Mouse (Mus musculus) monocyte, adult 2 months (primary cell): ENCODE data around the gene Naa15.
"Not testable (repeated sequence)": the region's sequence is repeated elsewhere in the genome, so short reads cannot be mapped to it uniquely, and the experiment has no call there.

Source experiments
- DNase-seq, 2 experiments: peaks; one replicate each; pipeline ENCODE4 v3.0.0; 2022; ENCODE audit warnings: low spot score in 2 of 2, low read depth in 1 of 2

The Naa15 gene

DNA sequence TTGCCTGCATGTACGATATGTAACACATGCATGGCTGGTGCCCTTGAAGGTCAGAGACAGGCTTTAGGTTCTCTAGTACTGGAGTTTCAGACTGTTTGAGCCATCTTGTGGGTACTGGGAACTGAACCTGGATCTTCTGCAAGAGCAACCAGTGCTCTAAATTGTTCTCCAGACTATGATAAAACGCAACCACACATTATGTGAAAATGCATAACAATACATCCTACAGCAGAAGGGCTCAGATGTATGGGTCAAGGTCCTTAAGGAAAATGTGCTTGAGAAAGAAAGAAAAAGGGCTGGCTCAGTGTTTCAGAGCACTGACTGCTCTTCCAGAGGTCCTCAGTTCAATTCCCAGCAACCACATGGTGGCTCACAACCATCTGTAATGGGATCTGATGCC, 21.3 kb upstream of the Naa15 start:
- no peak for DNase-seq

DNA sequence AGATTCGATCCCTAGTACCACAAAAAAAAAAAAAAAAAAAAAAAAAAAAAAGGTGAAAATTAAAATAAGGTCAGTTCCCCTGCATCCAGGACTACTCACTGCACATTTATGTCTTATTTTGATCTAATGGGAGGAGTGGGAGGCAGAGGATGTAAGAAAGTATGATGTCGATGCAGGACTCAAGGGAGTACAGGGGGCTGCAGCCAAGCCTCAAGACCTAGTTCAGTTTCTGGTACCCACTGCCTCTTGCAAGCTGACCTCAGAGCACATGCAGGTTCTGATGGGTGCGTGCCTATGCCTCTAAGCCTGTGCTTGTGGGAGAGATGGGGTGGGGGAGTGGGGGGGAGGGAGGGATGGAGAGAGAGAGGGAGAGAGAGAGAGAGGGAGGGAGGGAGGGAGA, 20.1 kb upstream of the Naa15 start:
- DNase-seq = no peak

DNA sequence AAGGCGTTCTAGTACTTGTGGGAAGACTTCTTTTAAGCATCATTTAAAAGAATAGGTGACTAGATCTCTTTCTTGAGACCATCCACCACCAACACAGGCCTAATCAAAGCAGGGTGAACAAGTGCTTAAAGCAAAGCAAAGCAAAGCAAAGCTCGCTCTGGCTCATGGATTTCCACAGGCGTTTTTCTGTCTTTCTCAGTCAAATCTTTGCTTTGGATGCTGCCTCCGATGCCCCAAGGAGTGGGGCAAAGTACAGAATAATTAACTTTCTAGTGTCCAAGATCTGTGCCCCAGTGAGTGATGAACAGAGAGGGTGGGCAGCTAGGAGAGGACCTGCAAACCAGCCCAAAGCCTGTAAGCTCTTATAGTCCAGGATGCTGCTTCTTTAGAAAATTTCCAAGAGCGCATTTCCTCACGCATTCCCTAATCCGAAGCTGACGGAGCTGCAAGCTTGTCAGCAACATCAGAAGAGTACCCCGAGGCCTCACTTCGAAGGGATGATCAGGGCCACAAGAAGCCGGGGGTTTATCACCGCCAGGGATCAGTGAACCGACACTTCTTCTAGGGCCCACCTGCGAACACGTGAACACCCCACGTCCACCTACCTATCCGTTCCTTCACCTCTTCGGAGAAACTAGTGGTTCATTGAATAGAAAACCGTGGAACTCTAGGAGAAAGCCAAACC, 19.3 kb upstream of the Naa15 start:
- no peak for DNase-seq

DNA sequence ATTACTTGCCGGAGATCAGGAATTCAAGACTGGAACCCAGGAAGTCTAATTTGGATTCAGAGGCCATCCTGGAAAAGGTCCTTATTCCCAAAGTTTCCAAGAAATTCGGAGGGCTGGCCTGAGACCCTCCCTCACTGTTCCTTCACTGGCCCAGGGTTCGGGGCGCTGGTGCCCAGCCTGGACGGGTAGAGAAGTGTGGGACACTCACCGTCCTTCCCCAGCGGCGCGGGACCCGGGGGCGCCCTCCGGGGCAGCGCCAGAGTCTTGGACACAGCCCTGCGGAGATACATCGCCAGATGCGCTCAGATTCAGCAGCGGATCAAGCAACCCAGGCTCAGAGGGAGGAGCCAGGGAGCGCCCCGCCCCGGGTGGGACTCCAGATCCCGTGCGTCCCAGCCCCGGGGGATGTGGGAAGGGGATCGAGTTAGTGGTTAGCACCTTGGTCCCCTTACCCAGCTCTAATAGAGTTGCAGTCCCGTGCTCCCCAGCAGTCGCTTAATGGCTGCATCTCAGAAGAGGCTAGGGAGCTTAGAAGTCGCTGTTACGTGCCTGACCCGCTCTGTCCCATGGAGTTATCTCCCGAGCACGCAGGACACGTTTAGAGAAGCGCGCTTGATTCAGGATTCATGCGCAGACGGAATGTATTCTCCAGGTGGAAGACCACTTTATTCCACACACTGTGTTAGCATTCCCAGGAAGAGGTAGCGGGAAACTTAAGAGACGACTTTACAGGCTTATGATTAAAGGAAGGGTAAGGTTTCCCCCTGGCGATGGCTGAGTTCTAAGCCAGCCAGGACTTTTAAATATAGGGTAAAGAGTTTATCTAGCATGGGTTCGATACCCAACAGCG, 18.5 kb upstream of the Naa15 start, which contains the start of gene Mgarp:
TSS of gene Mgarp (minus strand) at position 520 of the 850 bp plus-strand sequence.
- DNase-seq = peak in 1 of 2 experiments; percentile 41

DNA sequence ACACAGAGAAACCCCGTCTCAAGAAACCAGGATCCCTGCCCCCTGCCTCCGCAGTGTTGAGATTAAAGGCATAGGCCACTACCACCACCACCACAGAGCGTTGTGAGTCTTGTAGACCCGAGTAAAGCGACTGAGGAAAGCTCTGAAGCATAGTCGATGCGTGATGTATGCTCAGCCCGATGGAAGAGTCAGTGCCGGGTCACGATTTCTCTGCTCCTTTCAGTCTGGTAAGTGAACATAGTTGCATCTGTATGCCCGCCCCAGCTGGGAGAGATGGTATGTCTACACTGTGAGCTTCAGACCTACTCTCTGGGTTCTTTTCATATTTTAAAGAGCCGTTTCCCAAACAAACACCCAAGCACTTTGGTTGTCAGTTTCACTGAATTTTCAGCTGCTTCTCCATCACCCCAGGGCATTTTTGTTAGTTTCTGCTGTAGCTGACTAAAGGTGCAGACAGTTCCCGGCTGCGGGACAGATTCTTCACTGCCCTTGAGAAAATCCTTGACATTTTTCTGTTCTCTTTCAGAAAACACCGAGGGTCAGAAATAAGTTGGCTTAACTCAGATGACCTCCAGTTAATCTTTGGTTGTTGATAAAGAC, 17.1 kb upstream of the Naa15 start:
- no peak for DNase-seq

DNA sequence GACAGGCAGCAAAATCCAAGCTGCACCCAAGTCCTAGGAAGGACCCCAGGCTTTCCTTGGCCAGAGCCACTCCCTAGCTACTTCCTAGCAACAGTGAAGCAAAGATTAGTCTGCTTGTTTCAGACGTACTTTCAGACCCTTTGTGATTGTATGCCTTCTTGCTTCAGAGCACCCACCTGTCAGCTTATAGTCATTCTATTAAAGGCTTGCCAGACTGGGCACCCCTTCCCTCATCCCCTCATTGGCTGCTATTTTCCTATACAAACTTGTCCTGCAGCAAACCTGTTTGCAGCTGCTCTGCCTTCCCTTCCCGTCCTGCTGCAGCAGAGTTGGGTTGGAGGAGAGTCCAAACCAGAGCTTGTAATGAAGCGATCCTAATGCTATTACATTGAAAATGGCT, 16.3 kb upstream of the Naa15 start:
- no peak for DNase-seq

DNA sequence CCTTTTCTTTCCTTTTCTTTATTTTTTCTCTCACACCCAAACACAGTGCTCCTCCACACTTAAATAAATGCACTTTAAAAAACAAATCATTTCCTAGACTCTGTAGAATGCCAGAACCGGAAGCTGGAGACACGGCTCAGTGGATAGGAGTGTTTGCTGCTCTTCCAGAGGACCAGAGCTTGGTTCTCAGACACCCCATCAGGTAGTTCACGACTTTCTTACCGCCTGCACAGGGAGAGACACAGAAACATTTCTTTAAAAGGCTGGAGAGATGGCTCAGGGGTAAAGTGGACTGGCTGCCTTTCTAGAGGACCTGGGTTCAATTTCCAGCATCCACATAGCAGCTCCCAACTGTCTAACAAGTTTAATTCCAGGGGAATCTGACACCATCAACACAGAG, 15.4 kb upstream of the Naa15 start:
- DNase-seq = no peak

DNA sequence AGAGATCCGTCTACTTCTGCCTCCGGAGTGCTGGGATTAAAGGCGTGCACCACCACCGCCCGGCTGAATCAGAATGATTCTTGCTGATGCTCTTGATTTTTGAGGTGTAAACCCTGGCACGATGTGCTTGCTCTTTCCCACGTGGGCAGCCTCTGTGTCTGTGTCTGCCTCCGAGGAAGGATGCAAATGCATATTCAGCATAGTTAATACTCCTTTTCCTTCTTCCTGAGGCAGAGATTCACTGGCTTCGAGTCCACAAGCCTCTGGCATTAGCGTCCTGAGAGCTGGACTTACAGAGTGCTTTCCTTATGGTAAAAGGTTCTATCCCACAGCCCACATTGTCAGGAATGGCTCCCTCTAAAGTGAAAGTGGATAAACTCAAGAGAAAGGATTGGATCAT, 14.3 kb upstream of the Naa15 start:
- DNase-seq = no peak

DNA sequence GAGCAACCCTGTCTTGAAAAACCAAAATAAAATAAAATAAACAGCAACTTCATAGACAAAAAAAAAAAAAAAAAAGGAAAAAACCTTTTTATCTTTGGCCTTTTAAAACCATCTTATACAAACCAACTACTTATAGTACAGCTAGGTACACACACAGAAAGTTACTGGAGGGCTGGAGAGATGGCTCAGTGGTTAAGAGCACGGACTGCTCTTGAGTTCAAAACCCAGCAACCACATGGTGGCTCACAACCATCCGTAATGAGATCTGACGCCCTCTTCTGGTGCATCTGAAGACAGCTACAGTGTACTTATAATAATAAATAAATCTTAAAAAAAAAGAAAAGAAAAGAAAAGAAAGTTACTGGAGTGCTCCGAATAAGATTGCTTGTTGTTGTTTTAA, 12.9 kb upstream of the Naa15 start:
- not testable (repeated sequence) for DNase-seq

DNA sequence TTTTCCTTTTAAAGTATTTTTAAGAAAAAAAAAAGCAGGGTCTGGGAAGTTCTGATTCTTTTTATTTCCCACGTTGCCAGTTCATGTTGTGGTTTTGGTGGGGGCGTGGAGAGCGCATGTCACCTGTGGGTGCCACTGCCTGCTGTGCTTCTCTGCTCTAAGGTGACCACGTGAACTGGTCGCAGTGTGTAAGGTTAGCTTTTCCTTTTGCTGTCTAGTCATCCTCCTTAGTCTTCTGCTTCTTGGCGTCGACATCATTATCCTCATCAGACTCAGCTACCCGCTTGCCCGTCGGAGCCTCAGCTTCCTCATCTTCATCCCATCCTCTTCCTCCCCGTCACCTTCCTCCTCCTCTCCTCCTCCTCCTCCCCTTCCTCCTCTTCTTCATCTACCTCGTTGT, 12.3 kb upstream of the Naa15 start:
- no peak for DNase-seq

DNA sequence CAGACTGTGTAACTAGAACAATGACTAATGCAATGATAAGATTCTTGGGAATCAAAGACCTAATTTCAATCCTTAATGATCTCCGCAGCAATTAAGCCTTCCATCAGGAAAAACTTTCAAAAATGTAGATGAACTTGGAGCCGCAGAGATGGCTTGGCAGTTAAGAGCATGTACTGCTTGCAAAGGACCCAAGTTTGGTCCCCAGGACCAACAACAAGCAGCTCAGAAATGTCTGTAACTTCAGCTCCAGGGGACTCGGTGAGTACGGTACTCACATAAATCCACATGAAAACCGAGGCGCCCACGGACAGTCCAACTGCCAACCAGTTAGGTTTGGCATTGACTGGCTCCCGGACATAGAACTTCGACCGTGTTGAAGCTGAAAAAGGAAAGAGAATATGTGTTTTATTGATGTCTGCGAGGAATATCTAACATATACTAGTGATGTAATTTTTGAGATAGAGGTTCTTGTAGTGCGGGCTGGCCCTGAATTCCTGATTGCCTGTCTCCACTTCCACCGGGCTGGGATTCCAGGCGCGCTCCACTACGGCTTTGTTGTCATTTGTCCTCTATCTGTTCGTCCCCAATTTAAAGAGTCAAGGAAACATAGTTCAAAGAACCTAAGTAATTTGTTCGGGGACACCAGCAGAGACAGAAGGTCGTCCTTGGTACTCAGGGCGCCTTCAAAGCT, 6.9 kb upstream of the Naa15 start:
- DNase-seq = no peak

DNA sequence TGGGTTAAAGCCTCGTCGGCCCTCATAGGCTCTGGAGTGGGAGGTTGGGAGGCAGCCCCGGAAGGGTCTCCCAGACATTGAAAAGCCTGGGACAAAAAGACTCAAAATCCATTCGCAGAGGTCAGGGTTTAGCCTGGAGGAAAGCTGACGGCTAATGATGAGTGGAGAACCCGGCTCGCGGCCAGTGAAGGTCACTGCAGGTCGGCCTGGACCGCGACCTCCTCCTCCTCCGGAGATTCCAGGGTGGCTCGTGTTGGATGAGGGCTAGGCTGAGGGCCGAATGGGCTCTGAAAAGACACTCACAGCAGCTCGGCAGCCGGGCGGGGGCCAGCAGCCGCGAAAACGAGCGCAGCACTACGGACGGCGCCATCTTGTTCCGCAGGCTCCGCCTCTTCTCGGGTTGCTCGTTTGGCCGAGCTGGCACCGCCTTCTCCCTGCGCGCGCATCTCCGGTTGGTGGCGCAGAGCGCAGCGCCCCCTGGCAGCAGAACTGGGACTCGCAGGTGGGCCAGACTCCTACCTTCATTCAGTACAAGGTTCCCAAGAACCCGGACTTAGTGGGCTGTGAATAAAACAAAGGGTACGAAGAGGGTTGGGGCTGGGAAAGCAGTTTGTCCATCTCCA, 6.3 kb upstream of the Naa15 start, which contains the start of gene Ndufc1:
TSS of gene Ndufc1 (minus strand) at position 428 of the 623 bp plus-strand sequence.
- peak; percentile 86 to 95 for DNase-seq

DNA sequence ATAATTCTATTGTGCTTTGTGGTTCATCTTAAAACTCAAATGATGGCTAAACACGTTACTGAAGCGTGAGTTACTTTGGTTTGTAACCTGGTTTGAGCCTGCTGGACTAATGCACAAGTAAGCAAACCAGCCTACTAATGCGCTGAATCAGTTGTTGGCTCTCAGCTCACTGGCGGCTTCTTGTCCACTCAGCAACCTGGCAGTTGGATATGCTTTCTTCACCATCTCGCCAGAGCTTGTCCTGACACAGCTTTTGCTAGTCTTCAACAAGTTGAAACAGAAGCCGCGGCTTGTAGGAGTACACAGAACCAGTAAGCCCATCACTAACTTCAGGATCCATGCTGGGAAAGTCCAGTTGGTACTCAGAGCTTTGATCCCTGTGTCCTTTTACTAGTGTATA, 2.5 kb upstream of the Naa15 start:
- no peak for DNase-seq

DNA sequence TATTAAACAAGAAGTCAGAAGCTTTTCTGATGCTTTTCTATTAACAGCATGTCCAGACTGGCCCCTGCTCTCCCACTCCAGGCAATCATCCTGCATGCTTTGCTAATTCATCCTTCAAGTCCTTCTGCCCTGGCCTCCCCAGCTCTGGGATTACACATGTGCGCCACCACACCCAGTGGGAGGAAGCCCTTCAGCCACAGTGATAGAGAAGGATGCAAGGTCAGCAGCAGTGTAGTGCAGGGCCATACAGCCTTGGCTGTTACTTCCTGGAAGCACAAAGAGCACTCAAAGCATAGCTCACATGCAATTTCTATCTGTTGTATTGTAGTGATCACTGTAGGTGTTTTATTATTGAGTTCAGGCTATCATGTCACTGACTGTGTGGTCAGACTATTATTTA, 1.7 kb upstream of the Naa15 start:
- no peak for DNase-seq

DNA sequence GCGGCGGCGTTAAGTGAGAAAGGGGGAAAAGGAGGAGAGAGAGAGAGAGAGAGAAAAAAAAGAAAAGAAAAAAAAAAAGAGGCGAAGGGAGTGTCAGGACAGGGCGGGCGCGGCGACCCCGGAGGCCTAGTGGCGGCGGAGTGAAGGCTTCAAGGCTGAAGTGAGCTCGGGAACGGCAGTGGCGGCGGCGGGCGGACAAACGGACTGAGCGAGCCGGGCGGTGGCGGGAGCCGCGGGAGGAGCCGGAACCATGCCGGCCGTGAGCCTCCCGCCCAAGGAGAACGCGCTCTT, 1.1 kb downstream of the Naa15 start:
- DNase-seq = no peak

DNA sequence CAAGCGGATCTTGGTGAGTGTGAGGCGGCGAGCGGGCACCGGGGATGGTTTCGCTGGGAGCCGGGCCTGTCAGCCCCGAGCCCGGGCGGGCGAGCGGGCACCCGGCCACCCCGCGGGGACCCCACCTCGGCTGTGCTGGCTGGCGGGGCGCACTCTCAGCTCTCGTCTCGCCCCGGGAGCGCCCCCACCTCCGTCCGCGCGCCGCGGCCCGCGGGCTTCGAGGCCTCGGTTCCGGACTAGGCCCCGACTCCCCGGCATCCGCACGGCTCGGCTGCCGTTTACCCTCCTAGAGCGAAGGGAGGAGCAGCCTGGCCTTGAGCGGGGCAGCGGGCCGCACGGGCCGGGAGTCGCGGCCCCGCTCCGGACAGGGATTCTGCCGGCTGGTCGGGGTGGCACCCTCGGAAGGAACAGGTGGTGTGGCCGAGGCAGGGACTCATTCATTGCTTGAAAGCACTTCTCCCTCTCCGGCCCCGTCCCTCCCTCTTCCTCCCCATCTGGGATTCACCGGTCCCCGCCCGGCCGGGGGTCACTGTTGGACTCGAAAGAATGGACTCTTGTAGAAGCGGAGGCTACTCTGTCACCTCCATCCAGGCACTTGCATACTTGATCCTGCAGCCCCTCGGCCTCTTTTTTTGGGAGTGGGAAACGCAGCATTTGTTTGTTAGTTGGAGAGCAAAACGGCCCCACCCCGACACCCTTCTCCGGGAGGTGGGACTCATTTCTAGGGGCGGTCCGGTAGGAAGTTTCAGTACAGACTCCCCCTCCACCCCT, 1.6 kb downstream of the Naa15 start:
- DNase-seq = peak in 1 of 2 experiments; percentile 30

DNA sequence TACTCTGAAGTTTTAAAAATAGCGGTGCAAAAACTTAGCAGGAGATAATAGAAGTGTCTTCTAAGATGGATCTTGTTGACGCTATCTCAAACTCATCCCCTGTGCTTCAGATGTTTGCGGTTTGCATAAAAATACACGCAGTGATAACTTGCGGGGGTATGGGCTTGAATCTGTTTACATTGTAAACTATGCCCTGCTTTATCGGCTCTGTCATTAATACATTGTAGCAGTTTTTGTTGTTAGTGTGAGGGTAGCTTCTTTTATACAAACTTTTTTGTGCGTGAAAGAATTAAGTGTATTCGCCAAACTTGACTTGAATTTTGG, 2.1 kb downstream of the Naa15 start:
- DNase-seq = no peak

DNA sequence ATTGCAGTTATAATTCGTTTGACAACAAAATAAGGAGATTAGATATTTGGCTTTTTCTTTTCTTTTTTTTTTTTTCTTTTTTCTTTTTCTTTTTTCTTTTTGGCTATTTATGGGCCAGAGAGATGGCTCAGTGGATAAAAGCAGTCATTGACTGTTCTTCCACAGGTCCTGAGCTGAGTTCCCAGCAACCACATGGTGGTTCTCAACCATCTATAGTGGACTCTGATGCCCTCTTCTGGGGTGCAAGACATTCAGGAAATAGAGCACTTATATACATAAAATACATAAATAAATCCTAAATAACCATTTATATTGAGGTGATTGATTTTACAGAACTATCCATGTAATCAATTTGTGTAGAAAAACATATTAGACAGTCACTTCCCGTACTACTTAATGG, 2.5 kb downstream of the Naa15 start:
- no peak for DNase-seq

DNA sequence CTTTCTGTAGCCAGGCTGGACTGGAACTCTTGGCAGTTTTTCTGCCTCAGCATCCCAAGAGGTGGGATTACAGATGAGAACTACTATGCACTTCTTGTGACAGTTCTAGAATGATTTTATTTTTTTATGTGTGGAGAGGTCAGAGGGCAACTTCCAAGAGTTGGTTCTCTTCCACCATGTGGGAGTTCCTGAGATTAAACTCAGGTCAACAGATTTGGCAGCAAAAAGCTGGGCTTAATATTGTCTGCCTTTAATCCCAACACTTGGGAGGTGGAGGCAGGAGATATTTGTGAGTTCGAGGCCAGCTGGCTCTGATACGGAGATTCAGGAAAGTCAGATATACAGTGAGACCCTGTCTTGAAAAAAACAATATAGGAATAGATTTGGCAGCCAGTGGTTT, 3.0 kb downstream of the Naa15 start:
- DNase-seq = no peak

DNA sequence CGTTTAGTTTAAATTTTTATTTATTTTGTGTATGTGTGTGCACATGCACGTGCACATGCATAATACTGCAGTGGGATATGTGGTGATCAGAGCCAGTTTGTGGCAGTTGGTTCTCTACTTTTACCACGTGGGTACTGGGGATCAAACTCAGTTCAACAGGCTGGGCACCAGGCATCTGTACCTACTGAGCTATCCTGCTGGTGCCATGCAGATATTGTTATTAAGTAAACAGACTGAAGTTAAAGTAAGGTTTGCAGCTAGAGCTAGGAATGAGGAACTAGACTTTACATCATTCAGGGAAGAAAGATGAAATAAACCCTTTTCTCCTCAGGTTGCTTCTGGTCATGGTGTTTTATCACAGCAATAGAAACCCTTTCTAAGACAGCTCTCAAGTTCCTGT, 7.0 kb downstream of the Naa15 start:
- DNase-seq = no peak

DNA sequence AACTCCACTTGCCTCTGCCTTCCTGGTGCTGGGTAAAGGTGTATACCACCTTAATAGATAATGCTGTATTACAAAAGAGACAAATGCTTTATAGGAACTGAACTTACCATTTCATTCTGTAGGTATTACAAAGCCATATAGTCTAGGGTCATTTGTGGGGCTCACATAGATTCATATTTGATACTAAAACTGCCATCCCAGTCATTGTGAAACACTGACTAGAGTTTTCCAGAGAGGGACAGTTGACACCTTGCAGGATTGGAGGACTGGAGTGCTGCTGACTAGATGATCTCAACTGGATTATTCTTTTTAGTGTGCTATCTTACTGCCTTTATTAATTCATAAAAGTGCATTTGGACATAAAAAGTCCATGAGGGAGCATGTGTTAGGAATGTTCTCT, 10.4 kb downstream of the Naa15 start:
- no peak for DNase-seq
